Mouse (Mus musculus) limb, embryonic 10.5 days (tissue): ENCODE results near the gene Vsig10. TPM values are rescaled to one million over a fixed set of nuclear protein-coding genes. Genes with fewer than 3 reads are reported as not detected.

Experiments
- DNase-seq: peaks from one replicate; pipeline ENCODE4 v3.0.0-alpha.2; 2017; ENCODE audit warnings: low spot score
- H3K27ac ChIP-seq: fragments of 300-500 bp; sonication (generic); 2 replicates; pipeline ENCODE4 v1.5.1; 2016; ENCODE audit warnings: mild to moderate bottlenecking
- H3K27me3 ChIP-seq: fragments of 300-500 bp; sonication (generic); 2 replicates; pipeline ENCODE4 v1.6.1; 2016; ENCODE audit warnings: low read depth, mild to moderate bottlenecking; ENCODE audit not compliant: poor library complexity, severe bottlenecking
- H3K36me3 ChIP-seq: fragments of 300-500 bp; sonication (generic); 2 replicates; pipeline ENCODE4 v1.6.1; 2016; ENCODE audit warnings: mild to moderate bottlenecking, moderate library complexity
- H3K4me1 ChIP-seq: fragments of 300-500 bp; sonication (generic); 2 replicates; pipeline ENCODE4 v1.6.1; 2016
- H3K4me3 ChIP-seq: fragments of 300-500 bp; sonication (generic); 2 replicates; pipeline ENCODE4 v1.5.1; 2016; ENCODE audit warnings: mild to moderate bottlenecking, moderate library complexity
- H3K9me3 ChIP-seq: fragments of 300-500 bp; sonication (generic); replicated peaks from 2 replicates; pipeline ENCODE4 v1.6.1; 2016; ENCODE audit warnings: mild to moderate bottlenecking
- WGBS: fragments of 180-500 bp; shearing (Covaris S2); methylation state at CpG from one replicate; pipeline ENCODE4 v1.1.7; 2016; 5-methylcytosine and 5-hydroxymethylcytosine counted together
- polyA plus RNA-seq: library from polyadenylated mRNA; unstranded; fragments of >200 nt; fragmentation: Nextera tagmentation; extraction: Ambion mirVana; gene quantifications from 2 replicates; pipeline ENCODE4 v1.2.1, GENCODE M21; 2016

The Vsig10 gene
- polyA plus RNA-seq, 1 experiment from 2014 or later, result 4.4 TPM

GRCm38 (mm10) chr5:117347011-117347410 lies 28.1 kb downstream of the Vsig10 start:
- no peaks in the 10 kb centered on the region for H3K9me3 ChIP-seq
- DNase-seq, result no peak
- WGBS, result 86% methylated on average over 5 of the region's 5 CpGs

GRCm38 (mm10) chr5:117347838-117348237 lies 29.0 kb downstream of the Vsig10 start:
- Histone ChIP-seq H3K4me1 (peaks cover 16% of the 10 kb centered on the region), H3K9me3 (no peaks in the 10 kb centered on the region), H3K36me3 (0 out of 2 replicates have a peak, but pooled peaks cover 3% of the 10 kb centered on the region), H3K4me3 (no peak overlapping the region), H3K27ac (peak overlapping the region; percentile 25; the same call in 1 of the 2 replicates), H3K27me3 (no peaks in the 10 kb centered on the region)
- no peak for DNase-seq
- 93% methylated on average over 2 of the region's 2 CpGs for WGBS

More at GRCm38 (mm10) chr5:117347011-117347410, 28.1 kb downstream of the Vsig10 start:
- Histone ChIP-seq H3K4me3 (no peak overlapping the region), H3K27me3 (no peaks in the 10 kb centered on the region), H3K27ac (peak overlapping the region; percentile 64), H3K36me3 (0 out of 2 replicates have a peak, but pooled peaks cover 3% of the 10 kb centered on the region), H3K4me1 (peaks cover 16% of the 10 kb centered on the region)

DNA sequence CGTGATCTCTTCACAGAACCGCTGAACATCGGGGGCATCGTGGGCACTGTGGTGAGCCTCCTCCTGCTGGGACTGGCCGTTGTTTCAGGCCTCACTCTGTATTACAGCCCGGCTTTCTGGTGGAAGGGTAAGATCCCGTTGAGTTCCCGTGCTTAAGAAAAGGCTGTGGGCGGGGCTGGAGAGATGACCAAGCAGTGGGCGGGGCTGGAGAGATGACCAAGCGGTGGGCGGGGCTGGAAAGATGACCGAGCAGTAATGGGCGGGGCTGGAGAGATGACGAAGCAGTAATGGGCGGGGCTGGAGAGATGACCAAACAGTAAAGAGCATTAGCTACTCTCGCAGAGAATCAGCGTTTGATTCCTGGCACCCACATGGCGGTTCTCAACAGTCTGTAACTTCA lies 29.4 kb downstream of the Vsig10 start:
- peak overlapping the region; percentile 25; the same call in 1 of the 2 replicates for H3K27ac ChIP-seq
- H3K4me3 ChIP-seq, result no peak overlapping the region
- 0 out of 2 replicates have a peak, but pooled peaks cover 3% of the 10 kb centered on the region for H3K36me3 ChIP-seq
- no peaks in the 10 kb centered on the region for H3K27me3 ChIP-seq
- peak; percentile 72 for DNase-seq
- H3K4me1 ChIP-seq, result peaks cover 16% of the 10 kb centered on the region
- H3K9me3 ChIP-seq, result no peaks in the 10 kb centered on the region
- WGBS, result 26% methylated on average over 19 of the region's 19 CpGs

DNA sequence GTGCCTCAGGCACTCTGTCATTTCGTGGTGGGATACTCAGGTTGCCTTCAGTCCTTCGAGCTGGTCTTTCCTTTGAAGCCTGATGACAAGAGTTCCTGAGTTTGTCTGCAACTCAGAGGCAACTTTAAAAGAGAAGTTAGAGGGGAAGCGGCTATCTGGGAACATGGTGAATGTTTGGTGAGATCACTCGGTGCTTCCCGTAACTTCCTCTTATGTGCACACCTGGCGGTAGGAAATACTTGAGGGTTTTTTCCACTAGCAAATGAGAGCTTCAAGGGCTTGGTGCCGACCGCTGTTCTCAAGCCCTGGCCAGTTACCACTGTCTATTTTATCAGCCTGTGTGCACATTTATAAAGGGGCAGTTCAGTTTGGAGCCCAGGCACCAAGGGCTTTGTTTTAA lies 35.2 kb downstream of the Vsig10 start:
- Histone ChIP-seq H3K9me3 (no peaks in the 10 kb centered on the region), H3K4me3 (no peak overlapping the region), H3K4me1 (peaks cover 28% of the 10 kb centered on the region), H3K36me3 (0 out of 2 replicates have a peak, but pooled peaks cover under 1% of the 10 kb centered on the region), H3K27ac (no peak overlapping the region), H3K27me3 (no peaks in the 10 kb centered on the region)
- 77% methylated on average over 8 of the region's 8 CpGs for WGBS
- no peak for DNase-seq

- H3K27me3 ChIP-seq, result no peaks in the 10 kb centered on the region
- WGBS, result 60% methylated on average over 14 of the region's 14 CpGs
- H3K4me3 ChIP-seq, result peak overlapping the region; percentile 91; the same call in 1 of the 2 replicates
- H3K27ac ChIP-seq, result no peak overlapping the region
- no peak for DNase-seq
- peaks cover 40% of the 10 kb centered on the region for H3K4me1 ChIP-seq
- no peaks in the 10 kb centered on the region for H3K9me3 ChIP-seq
- H3K36me3 ChIP-seq, result no peaks in the 10 kb centered on the region
Observed at GRCm38 (mm10) chr5:117355648-117356303, 36.9 kb downstream of the Vsig10 start.

DNA sequence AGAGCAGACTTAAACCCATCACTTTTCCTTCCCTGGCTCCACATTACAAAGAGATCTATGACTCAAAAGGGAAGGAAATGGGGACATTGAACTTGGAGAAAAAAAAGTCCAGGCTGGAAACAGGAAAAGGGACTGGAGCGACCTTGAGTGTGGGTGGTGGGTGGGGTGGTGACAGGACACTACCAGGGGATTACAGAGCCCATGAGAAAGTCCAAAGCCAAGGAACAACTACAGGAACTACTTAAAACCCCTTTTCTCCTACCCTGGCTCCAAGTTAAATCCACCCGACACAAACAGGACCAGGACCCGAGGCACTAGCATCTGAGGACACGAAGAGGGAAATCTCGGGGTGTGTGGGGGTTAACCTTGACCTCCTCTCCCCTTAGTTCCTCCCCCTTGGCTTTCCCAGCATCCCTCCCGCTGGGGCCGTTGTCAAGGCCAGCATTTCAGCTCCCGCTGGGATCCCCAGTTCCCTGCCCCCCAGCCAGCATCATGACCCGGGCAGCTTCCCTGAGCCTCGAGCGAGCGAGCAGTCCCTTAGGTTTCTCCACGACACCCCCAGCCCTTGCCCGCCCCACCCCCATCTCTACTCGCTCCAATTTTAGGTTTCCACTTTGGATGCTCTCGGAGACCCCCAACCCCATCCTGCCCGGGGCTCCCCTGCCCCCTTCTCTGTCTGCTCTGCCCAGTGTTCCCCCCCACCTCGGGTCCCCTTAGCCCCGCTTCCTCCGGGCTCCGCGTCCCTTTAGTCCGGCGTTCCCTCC lies 37.7 kb downstream of the Vsig10 start:
- peak; percentile 61 for DNase-seq
- H3K4me1 ChIP-seq, result peaks cover 44% of the 10 kb centered on the region
- 1% methylated on average over 22 of the region's 24 CpGs for WGBS
- peak overlapping the region; percentile 93 for H3K27ac ChIP-seq
- no peaks in the 10 kb centered on the region for H3K27me3 ChIP-seq
- H3K9me3 ChIP-seq, result no peaks in the 10 kb centered on the region
- H3K4me3 ChIP-seq, result peak overlapping the region; percentile 91
- H3K36me3 ChIP-seq, result no peaks in the 10 kb centered on the region

DNA sequence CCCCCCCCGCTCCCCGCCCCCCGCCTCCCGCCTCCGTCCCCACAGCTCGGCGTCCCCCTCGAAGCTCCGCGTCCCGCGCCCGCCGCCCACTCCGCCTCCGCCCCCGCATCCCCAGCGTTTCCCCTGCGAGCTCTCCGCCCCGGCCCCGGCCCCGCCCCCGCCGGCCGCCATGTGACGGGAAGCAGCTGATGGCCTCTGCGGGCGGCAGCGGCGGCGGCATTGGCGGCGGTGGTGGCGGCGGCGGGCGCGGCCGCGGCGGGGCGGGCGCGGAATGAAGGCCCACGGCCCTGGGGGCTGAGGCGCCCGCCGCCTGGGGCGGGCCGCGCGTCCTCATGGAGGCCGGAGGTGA lies 38.2 kb downstream of the Vsig10 start, which contains the start of gene Wsb2:
Gene Wsb2, plus strand, starts transcription at position 176 of the 349 bp plus-strand sequence.
- Histone ChIP-seq H3K9me3 (no peaks in the 10 kb centered on the region), H3K27me3 (no peaks in the 10 kb centered on the region), H3K36me3 (no peaks in the 10 kb centered on the region), H3K4me1 (peaks cover 44% of the 10 kb centered on the region), H3K4me3 (peak within 1 kb of the TSS; percentile 91), H3K27ac (peak within 1 kb of the TSS; percentile 93)
- under 1% methylated on average over 33 of the region's 54 CpGs for WGBS
- DNase-seq, result peak; percentile 90

GRCm38 (mm10) chr5:117357478-117358247 lies 38.8 kb downstream of the Vsig10 start:
- peak overlapping the region; percentile 93 for H3K27ac ChIP-seq
- H3K9me3 ChIP-seq, result no peaks in the 10 kb centered on the region
- H3K4me1 ChIP-seq, result peaks cover 44% of the 10 kb centered on the region
- H3K4me3 ChIP-seq, result peak overlapping the region; percentile 91
- 2% methylated on average over 46 of the region's 49 CpGs for WGBS
- H3K27me3 ChIP-seq, result no peaks in the 10 kb centered on the region
- H3K36me3 ChIP-seq, result no peaks in the 10 kb centered on the region
- DNase-seq, result peak; percentile 48

DNA sequence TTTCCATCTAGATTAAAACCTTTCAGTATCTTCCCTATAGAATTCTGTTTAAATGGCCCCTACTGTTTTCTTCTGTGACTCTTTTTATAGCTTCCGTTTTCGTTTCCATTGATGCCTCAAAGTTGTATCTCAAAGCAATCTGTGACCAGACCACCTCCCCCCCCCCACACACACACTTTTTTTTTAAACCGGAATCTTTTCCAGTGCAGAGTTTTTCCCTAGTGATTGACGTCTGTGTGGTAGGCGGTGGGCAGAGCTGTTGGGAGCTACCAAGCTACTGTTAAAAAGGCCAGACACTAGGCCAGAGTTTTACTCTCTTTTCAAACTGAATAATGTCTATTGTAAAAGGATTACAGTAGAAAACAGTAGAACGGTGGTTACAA lies 39.4 kb downstream of the Vsig10 start:
- H3K36me3 ChIP-seq, result peaks cover under 1% of the 10 kb centered on the region
- peak overlapping the region; percentile 91 for H3K4me3 ChIP-seq
- peaks cover 49% of the 10 kb centered on the region for H3K4me1 ChIP-seq
- DNase-seq, result no peak
- peak overlapping the region; percentile 93; the same call in 1 of the 2 replicates for H3K27ac ChIP-seq
- H3K9me3 ChIP-seq, result no peaks in the 10 kb centered on the region
- H3K27me3 ChIP-seq, result no peaks in the 10 kb centered on the region
- WGBS, result 17% methylated on average over 6 of the region's 6 CpGs

GRCm38 (mm10) chr5:117358725-117359124 lies 39.8 kb downstream of the Vsig10 start:
- Histone ChIP-seq H3K4me3 (no peak overlapping the region), H3K36me3 (peaks cover 6% of the 10 kb centered on the region), H3K27me3 (no peaks in the 10 kb centered on the region), H3K9me3 (no peaks in the 10 kb centered on the region), H3K27ac (no peak overlapping the region), H3K4me1 (peaks cover 53% of the 10 kb centered on the region)
- 38% methylated on average over 11 of the region's 11 CpGs for WGBS
- peak; percentile 74 for DNase-seq

- H3K27ac ChIP-seq, result no peak overlapping the region
- no peak for DNase-seq
- H3K4me1 ChIP-seq, result peaks cover 53% of the 10 kb centered on the region
- no peaks in the 10 kb centered on the region for H3K9me3 ChIP-seq
- peaks cover 15% of the 10 kb centered on the region for H3K36me3 ChIP-seq
- no peak overlapping the region for H3K4me3 ChIP-seq
- WGBS, result 49% methylated on average over 7 of the region's 7 CpGs
- no peaks in the 10 kb centered on the region for H3K27me3 ChIP-seq
Observed at GRCm38 (mm10) chr5:117359497-117360227, 40.8 kb downstream of the Vsig10 start.

DNA sequence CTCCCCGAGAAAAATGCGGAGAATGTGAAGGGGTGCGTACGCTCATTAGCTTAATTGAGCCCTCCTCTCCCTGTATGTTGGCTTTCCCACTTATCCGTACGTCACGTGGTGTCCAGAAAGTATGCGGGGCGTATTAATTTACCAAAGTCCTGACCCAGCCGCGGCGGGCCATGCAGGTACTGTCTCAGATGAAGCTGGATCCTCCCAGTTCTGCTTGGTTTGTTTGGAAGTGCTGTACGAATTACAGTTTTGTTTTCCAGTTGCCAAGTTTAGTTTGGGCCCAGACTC lies 41.3 kb downstream of the Vsig10 start:
- H3K36me3 ChIP-seq, result peaks cover 20% of the 10 kb centered on the region
- DNase-seq, result no peak
- H3K4me3 ChIP-seq, result no peak overlapping the region
- H3K27me3 ChIP-seq, result no peaks in the 10 kb centered on the region
- H3K4me1 ChIP-seq, result peaks cover 53% of the 10 kb centered on the region
- H3K27ac ChIP-seq, result no peak overlapping the region
- H3K9me3 ChIP-seq, result no peaks in the 10 kb centered on the region
- 47% methylated on average over 13 of the region's 13 CpGs for WGBS
